Mouse (Mus musculus): ENCODE results near the gene Efemp2.
A peak's percentile ranks its signal among the peaks of the same experiment; 100 is the strongest.

Gene Efemp2

GRCm38 (mm10) chr19:5480016-5480415, 6.3 kb downstream of the Efemp2 start:
- DNase-seq, result peak; percentile 87

- peak; percentile 90 for DNase-seq
These were observed 7.6 kb downstream of the Efemp2 start for GRCm38 (mm10) chr19:5481398-5481797.

GRCm38 (mm10) chr19:5483386-5484359, 9.9 kb downstream of the Efemp2 start:
- peak; percentile 93 for DNase-seq

GRCm38 (mm10) chr19:5484496-5484895, 10.7 kb downstream of the Efemp2 start:
- DNase-seq, result no peak

GRCm38 (mm10) chr19:5485371-5485770, 11.6 kb downstream of the Efemp2 start:
- DNase-seq, result peak; percentile 90

DNA sequence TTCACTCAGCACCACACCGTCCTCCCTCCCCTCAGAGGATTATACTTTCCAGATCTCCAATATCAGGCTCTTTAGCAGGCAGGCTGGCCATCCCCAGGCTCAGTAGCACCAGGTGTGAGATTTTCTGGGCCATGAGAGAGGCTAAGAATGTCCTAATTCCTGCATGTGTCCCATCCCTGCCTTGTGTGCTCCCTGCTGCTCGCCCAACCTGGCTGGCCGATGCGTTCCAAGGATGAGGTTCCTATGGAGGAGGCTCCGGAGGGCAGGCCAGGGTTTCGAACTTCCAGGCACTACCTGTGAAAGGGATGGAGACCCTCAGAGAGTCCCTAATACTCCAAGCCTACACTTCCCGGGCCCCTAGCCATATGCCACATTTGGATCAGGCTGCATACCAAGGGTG, 12.1 kb downstream of the Efemp2 start:
- DNase-seq, result no peak

- DNase-seq, result peak; percentile 96
These were observed 12.5 kb downstream of the Efemp2 start for GRCm38 (mm10) chr19:5486286-5486685.

DNA sequence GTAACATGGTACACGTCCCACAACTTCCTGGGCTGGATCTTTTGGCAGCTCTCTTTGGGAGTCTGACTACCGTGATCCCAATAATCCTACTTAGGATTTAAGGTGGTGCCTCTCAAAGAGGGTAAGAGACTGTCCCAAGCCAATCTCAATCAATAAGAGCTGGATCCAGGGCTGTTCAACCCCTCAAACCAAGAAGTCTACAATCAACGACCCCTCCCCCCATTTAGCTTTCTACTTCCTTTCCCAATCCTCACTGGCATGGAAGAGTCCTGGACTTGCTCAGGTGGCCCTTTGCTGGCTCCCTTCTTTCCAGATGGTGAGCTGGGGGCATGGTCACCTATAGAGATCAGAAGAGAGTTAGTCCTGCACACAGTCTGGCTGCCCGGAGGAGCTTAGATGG, 13.0 kb downstream of the Efemp2 start:
- peak; percentile 92 for DNase-seq

- DNase-seq, result peak; percentile 100
These were observed 14.2 kb downstream of the Efemp2 start, which contains the start of gene Mus81 for GRCm38 (mm10) chr19:5487768-5488550. Mus81 (minus strand) TSS chr19:5488402.

DNA sequence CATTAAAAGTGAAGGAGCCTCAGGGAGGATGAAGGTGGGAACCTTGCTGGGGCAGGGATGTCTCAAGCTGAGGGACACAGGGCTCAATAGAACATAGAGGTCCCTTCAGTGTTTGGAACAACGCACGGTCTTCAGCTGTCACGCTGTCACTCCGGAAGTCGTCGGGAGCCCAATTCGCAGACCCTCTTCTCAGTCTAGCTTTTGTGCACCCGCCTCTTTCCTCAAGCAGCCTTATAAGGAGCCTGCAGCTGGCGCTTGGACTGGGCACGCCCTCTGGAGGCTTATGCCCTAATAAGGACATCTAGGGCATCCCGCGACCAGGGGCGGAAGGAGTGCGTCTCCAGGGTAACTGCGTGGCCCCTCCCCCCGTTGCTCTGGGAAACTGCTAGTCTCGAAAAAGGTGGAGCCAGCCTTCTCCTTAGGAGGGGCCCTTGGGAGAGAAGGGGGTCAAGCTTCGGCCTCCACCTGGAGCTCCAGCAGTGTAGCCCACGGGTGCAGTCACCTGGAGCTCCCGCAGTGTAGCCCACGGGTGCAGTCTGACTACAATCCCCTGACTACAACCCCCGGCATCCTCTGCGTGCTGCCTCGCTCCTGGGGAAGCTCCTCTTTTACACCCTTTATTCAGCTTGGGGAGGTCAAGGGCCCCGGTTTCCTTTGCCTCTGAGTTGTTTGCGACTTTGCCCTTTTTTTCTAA, 15.3 kb downstream of the Efemp2 start:
- peak; percentile 100 for DNase-seq

DNA sequence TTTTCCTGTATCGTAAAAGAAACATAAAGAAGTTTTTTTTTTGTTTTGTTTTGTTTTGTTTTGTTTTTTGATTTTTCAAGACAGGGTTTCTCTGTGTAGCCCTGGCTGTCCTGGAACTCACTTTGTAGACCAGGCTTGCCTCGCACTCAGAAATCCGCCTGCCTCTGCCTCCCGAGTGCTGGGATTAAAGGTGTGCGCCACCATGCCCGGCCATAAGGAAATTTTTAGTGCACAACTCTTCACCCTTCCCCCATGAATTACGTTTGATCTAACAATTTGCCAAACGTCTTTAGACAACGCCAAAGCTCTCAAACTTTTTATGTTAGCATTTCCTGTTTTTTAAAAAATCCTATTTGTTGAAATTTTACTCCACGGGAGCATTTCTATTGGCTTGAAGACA, 16.0 kb downstream of the Efemp2 start:
- peak; percentile 93 for DNase-seq

- DNase-seq, result peak; percentile 100
These were observed 16.7 kb downstream of the Efemp2 start, which contains the start of gene Cfl1 for GRCm38 (mm10) chr19:5490313-5490897. Cfl1 (plus strand) TSS chr19:5490455.

DNA sequence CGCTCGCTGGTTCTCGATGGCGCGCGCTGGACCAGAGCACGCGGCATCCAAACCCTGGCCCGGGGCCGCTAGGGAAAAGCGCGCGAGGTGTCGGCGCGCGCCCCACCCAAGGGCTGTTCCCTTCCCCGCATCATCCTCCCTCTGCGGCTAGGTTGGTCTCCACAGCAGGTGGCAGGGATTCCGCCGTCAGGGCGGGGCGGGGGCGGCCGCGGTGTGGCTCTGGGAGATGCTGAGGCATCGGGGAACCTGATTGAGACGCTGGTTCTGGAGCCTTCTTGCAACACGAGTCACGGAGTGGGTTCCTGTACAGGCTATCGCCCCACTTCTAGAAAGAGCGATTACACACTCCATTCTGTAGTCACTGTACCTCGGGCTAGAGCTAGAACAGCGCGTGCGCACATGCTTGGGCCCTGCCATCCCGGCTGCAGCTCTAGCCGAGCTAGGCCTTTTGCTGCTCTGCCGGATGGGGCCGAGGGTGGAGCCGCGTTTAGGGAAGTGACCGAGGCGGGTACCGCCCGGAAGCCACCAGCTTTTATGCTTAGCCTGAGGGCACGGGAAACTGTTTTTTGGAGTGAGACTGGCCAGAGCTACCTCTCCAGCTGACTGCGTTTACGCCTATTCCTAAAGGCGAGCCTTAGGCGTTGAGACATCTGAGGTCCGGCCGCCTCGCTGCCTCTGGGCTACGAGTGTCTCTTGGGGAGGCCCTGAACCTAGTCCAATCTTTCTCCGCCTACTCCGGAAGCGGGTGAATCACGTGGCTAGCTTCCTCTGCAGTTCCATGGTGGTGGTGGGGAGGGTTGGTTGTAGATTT, 17.3 kb downstream of the Efemp2 start:
- DNase-seq, result peak; percentile 99

- DNase-seq, result peak; percentile 93
These were observed 18.9 kb downstream of the Efemp2 start for GRCm38 (mm10) chr19:5492641-5493040.

- DNase-seq, result peak; percentile 94
These were observed 19.6 kb downstream of the Efemp2 start for GRCm38 (mm10) chr19:5493301-5493721.

DNA sequence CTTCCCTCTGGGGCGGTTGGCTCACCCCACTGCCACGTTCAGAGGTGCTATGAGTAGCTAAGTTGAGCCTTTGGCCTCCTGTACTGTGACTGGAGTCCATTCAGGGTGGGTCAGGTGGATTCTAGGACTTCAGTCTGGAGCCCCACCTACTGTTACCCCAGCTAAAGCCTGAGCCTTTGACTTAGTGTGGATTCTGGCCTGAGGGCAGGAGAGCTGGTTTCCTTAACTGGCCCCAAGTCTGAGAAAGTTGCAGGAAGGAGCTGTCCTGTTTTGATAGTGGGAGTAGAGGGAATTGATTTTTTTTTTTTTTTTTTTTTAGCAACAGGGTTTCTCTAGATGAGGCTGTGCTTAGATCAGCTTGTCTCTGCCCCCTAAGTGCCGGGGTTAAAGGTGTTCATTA, 20.6 kb downstream of the Efemp2 start:
- DNase-seq, result no peak

GRCm38 (mm10) chr19:5495353-5496051, 21.7 kb downstream of the Efemp2 start:
- DNase-seq, result peak; percentile 90

DNA sequence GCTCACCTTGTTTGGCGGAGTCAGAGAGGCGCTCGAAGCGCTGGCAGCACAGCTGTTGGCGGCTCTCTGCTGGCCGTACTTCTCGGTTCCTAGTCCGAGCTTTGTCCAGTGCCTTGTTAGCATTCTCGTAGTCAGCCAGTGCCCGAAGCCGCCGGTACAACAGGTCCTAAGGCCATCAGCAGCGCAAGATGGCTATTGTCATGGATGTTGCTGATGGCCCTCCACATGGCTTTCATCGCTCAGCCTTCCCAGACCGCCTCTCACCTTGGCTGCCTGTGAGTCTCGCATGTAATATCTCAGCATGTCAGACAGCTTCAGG, 22.3 kb downstream of the Efemp2 start:
- DNase-seq, result no peak

DNA sequence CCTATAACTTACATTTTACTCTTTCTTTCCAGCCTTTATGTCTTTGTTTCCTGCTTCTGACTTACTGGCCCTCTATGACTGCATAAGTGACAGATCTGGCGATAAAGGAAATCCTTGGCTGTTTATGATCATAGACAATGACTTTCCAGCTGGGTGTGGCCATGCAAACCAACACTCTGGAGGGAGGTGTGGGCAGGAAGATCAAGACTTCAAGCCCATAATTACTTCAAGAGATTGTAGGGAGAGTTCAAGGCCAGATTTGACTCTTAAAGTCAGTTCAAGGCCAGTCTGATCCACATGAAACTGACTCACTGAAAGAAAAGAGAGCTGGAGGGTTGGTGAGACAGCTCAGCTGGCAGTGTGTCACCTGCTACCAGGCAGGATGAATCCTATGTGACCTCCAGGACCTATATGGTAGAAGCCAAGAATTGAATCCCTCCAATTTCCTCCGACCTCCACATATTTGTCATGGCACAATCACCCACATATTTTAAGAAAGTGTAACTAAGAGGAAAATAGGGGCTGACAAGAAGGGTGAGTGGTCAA, 26.6 kb downstream of the Efemp2 start:
- no peak for DNase-seq

- no peak for DNase-seq
These were observed 29.9 kb downstream of the Efemp2 start, which contains the start of gene 1700020D05Rik for GRCm38 (mm10) chr19:5503687-5504086. 1700020D05Rik (minus strand) TSS chr19:5503787.

Data from heart, adult 11 months (tissue).